Mouse (Mus musculus): ENCODE measurements around the gene Mgat3. TPM values are rescaled to one million over a fixed set of nuclear protein-coding genes. Genes with fewer than 3 reads are reported as not detected.

Gene Mgat3
- polyA plus RNA-seq, 1 experiment from 2014 or later, result 12.3 TPM

- peak overlapping the region; percentile 74 for H3K4me3 ChIP-seq (ENCODE audit: low read depth, low read length)
These were observed 39.7 kb upstream of the Mgat3 start for GRCm38 (mm10) chr15:80133682-80134449.

GRCm38 (mm10) chr15:80134450-80134847 lies 39.1 kb upstream of the Mgat3 start:
- DNase-seq (ENCODE audit: low spot score) (no peak), ATAC-seq (ENCODE audit: insufficient read depth, low FRiP score, low TSS enrichment) (no peak)
- peak overlapping the region; percentile 74 for H3K4me3 ChIP-seq (ENCODE audit: low read depth, low read length)
- no peaks in the 10 kb centered on the region for H3K27me3 ChIP-seq (ENCODE audit: control insufficient read depth, insufficient read depth, low read length)
- WGBS, result 58% methylated on average over 9 of the region's 9 CpGs
- H3K9me3 ChIP-seq (ENCODE audit: control insufficient read depth, low read length), result no peaks in the 10 kb centered on the region
- 0 out of 2 replicates have a peak, but pooled peaks cover 2% of the 10 kb centered on the region for H3K36me3 ChIP-seq (ENCODE audit: control insufficient read depth, insufficient read depth, low read length)
- H3K9ac ChIP-seq (ENCODE audit: low read length), result peak overlapping the region; percentile 96
- peak overlapping the region; percentile 95 for H3K4me2 ChIP-seq (ENCODE audit: low read depth)
- peaks cover 16% of the 10 kb centered on the region for H3K4me1 ChIP-seq (ENCODE audit: control insufficient read depth, insufficient read depth, low read length)
- peak overlapping the region; percentile 99 for H3K27ac ChIP-seq (ENCODE audit: low read depth, low read length)

More at GRCm38 (mm10) chr15:80133682-80134449, 39.7 kb upstream of the Mgat3 start:
- Histone ChIP-seq H3K4me2 (ENCODE audit: low read depth) (peak overlapping the region; percentile 95), H3K27me3 (ENCODE audit: control insufficient read depth, insufficient read depth, low read length) (no peaks in the 10 kb centered on the region), H3K9ac (ENCODE audit: low read length) (peak overlapping the region; percentile 96), H3K9me3 (ENCODE audit: control insufficient read depth, low read length) (no peaks in the 10 kb centered on the region), H3K27ac (ENCODE audit: low read depth, low read length) (peak overlapping the region; percentile 99), H3K36me3 (ENCODE audit: control insufficient read depth, insufficient read depth, low read length) (no peaks in the 10 kb centered on the region), H3K4me1 (ENCODE audit: control insufficient read depth, insufficient read depth, low read length) (peaks cover 16% of the 10 kb centered on the region)
- ATAC-seq (ENCODE audit: insufficient read depth, low FRiP score, low TSS enrichment), result 0 out of 2 replicates have a peak, but pooled peaks have one; percentile 11
- WGBS, result 19% methylated on average over 14 of the region's 14 CpGs
- peak; percentile 38 for DNase-seq (ENCODE audit: low spot score)

GRCm38 (mm10) chr15:80135499-80135898 lies 38.0 kb upstream of the Mgat3 start:
- H3K9ac ChIP-seq (ENCODE audit: low read length), result no peak overlapping the region
- H3K4me1 ChIP-seq (ENCODE audit: control insufficient read depth, insufficient read depth, low read length), result peaks cover 16% of the 10 kb centered on the region
- no peak overlapping the region for H3K4me2 ChIP-seq (ENCODE audit: low read depth)
- DNase-seq (ENCODE audit: low spot score), result no peak
- no peaks in the 10 kb centered on the region for H3K27me3 ChIP-seq (ENCODE audit: control insufficient read depth, insufficient read depth, low read length)
- no peak for ATAC-seq (ENCODE audit: insufficient read depth, low FRiP score, low TSS enrichment)
- peaks cover 2% of the 10 kb centered on the region; the same call in 1 of the 2 replicates for H3K36me3 ChIP-seq (ENCODE audit: control insufficient read depth, insufficient read depth, low read length)
- H3K4me3 ChIP-seq (ENCODE audit: low read depth, low read length), result no peak overlapping the region
- no peaks in the 10 kb centered on the region for H3K9me3 ChIP-seq (ENCODE audit: control insufficient read depth, low read length)
- WGBS, result 92% methylated on average over 2 of the region's 2 CpGs
- no peak overlapping the region for H3K27ac ChIP-seq (ENCODE audit: low read depth, low read length)

GRCm38 (mm10) chr15:80136645-80137044 lies 36.9 kb upstream of the Mgat3 start:
- H3K4me2 ChIP-seq (ENCODE audit: low read depth), result no peak overlapping the region
- no peak overlapping the region for H3K27ac ChIP-seq (ENCODE audit: low read depth, low read length)
- H3K36me3 ChIP-seq (ENCODE audit: control insufficient read depth, insufficient read depth, low read length), result peaks cover 3% of the 10 kb centered on the region; the same call in 1 of the 2 replicates
- H3K9ac ChIP-seq (ENCODE audit: low read length), result no peak overlapping the region
- H3K4me1 ChIP-seq (ENCODE audit: control insufficient read depth, insufficient read depth, low read length), result peaks cover 16% of the 10 kb centered on the region
- no peaks in the 10 kb centered on the region for H3K9me3 ChIP-seq (ENCODE audit: control insufficient read depth, low read length)
- H3K4me3 ChIP-seq (ENCODE audit: low read depth, low read length), result no peak overlapping the region
- 95% methylated on average over 3 of the region's 3 CpGs for WGBS
- ATAC-seq (ENCODE audit: insufficient read depth, low FRiP score, low TSS enrichment) (no peak), DNase-seq (ENCODE audit: low spot score) (no peak)
- no peaks in the 10 kb centered on the region for H3K27me3 ChIP-seq (ENCODE audit: control insufficient read depth, insufficient read depth, low read length)

GRCm38 (mm10) chr15:80137945-80138791 lies 35.4 kb upstream of the Mgat3 start:
- H3K27me3 ChIP-seq (ENCODE audit: control insufficient read depth, insufficient read depth, low read length), result no peaks in the 10 kb centered on the region
- H3K4me3 ChIP-seq (ENCODE audit: low read depth, low read length), result no peak overlapping the region
- DNase-seq (ENCODE audit: low spot score), result no peak
- H3K36me3 ChIP-seq (ENCODE audit: control insufficient read depth, insufficient read depth, low read length), result peaks cover 3% of the 10 kb centered on the region; the same call in 1 of the 2 replicates
- peaks cover 16% of the 10 kb centered on the region for H3K4me1 ChIP-seq (ENCODE audit: control insufficient read depth, insufficient read depth, low read length)
- H3K9ac ChIP-seq (ENCODE audit: low read length), result no peak overlapping the region
- WGBS, result 81% methylated on average over 17 of the region's 17 CpGs
- ATAC-seq (ENCODE audit: insufficient read depth, low FRiP score, low TSS enrichment), result no peak
- no peaks in the 10 kb centered on the region for H3K9me3 ChIP-seq (ENCODE audit: control insufficient read depth, low read length)
- no peak overlapping the region for H3K4me2 ChIP-seq (ENCODE audit: low read depth)
- H3K27ac ChIP-seq (ENCODE audit: low read depth, low read length), result no peak overlapping the region

- no peak overlapping the region for H3K4me2 ChIP-seq (ENCODE audit: low read depth)
- no peak for DNase-seq (ENCODE audit: low spot score)
- 0 out of 2 replicates have a peak, but pooled peaks cover 2% of the 10 kb centered on the region for H3K4me1 ChIP-seq (ENCODE audit: control insufficient read depth, insufficient read depth, low read length)
- no peaks in the 10 kb centered on the region for H3K27me3 ChIP-seq (ENCODE audit: control insufficient read depth, insufficient read depth, low read length)
- no peak overlapping the region for H3K4me3 ChIP-seq (ENCODE audit: low read depth, low read length)
- H3K9ac ChIP-seq (ENCODE audit: low read length), result no peak overlapping the region
- no peaks in the 10 kb centered on the region for H3K9me3 ChIP-seq (ENCODE audit: control insufficient read depth, low read length)
- no peak for ATAC-seq (ENCODE audit: insufficient read depth, low FRiP score, low TSS enrichment)
- 97% methylated on average over 2 of the region's 2 CpGs for WGBS
- H3K27ac ChIP-seq (ENCODE audit: low read depth, low read length), result no peak overlapping the region
- peaks cover 3% of the 10 kb centered on the region; the same call in 1 of the 2 replicates for H3K36me3 ChIP-seq (ENCODE audit: control insufficient read depth, insufficient read depth, low read length)
These were observed 33.2 kb upstream of the Mgat3 start for GRCm38 (mm10) chr15:80140302-80140701.

GRCm38 (mm10) chr15:80140878-80141277 lies 32.6 kb upstream of the Mgat3 start:
- Histone ChIP-seq H3K36me3 (ENCODE audit: control insufficient read depth, insufficient read depth, low read length) (peaks cover 3% of the 10 kb centered on the region; the same call in 1 of the 2 replicates), H3K4me2 (ENCODE audit: low read depth) (no peak overlapping the region), H3K4me1 (ENCODE audit: control insufficient read depth, insufficient read depth, low read length) (0 out of 2 replicates have a peak, but pooled peaks cover 2% of the 10 kb centered on the region), H3K9me3 (ENCODE audit: control insufficient read depth, low read length) (no peaks in the 10 kb centered on the region), H3K27me3 (ENCODE audit: control insufficient read depth, insufficient read depth, low read length) (no peaks in the 10 kb centered on the region), H3K27ac (ENCODE audit: low read depth, low read length) (no peak overlapping the region), H3K4me3 (ENCODE audit: low read depth, low read length) (no peak overlapping the region), H3K9ac (ENCODE audit: low read length) (no peak overlapping the region)
- DNase-seq (ENCODE audit: low spot score) (no peak), ATAC-seq (ENCODE audit: insufficient read depth, low FRiP score, low TSS enrichment) (no peak)
- 98% methylated on average over 3 of the region's 3 CpGs for WGBS

GRCm38 (mm10) chr15:80142130-80142529 lies 31.4 kb upstream of the Mgat3 start:
- Histone ChIP-seq H3K36me3 (ENCODE audit: control insufficient read depth, insufficient read depth, low read length) (peaks cover 3% of the 10 kb centered on the region; the same call in 1 of the 2 replicates), H3K4me3 (ENCODE audit: low read depth, low read length) (no peak overlapping the region), H3K4me2 (ENCODE audit: low read depth) (no peak overlapping the region), H3K9ac (ENCODE audit: low read length) (no peak overlapping the region), H3K27ac (ENCODE audit: low read depth, low read length) (no peak overlapping the region), H3K4me1 (ENCODE audit: control insufficient read depth, insufficient read depth, low read length) (0 out of 2 replicates have a peak, but pooled peaks cover 2% of the 10 kb centered on the region), H3K27me3 (ENCODE audit: control insufficient read depth, insufficient read depth, low read length) (no peaks in the 10 kb centered on the region), H3K9me3 (ENCODE audit: control insufficient read depth, low read length) (no peaks in the 10 kb centered on the region)
- WGBS, result 97% methylated on average over 3 of the region's 3 CpGs
- ATAC-seq (ENCODE audit: insufficient read depth, low FRiP score, low TSS enrichment), result no peak
- DNase-seq (ENCODE audit: low spot score), result no peak

All from neural tube, embryonic 11.5 days (tissue).